Mouse (Mus musculus) layer of hippocampus, adult 8-10 months (tissue): ENCODE results near the gene Frrs1. TPM values are rescaled to one million over a fixed set of nuclear protein-coding genes. Genes with fewer than 3 reads are reported as not detected.
"Not testable (repeated sequence)": the region's sequence is repeated elsewhere in the genome, so short reads cannot be mapped to it uniquely, and the experiment has no call there.

Experiments
- DNase-seq, 2 experiments: peaks; one replicate each; pipeline ENCODE4 v3.0.0; 2022; ENCODE audit warnings: low spot score in 2 of 2
- total RNA-seq, 4 experiments: library from RNA; stranded (reverse); gene quantifications; 2 replicates each; pipeline ENCODE4 v1.2.4; 2022

Frrs1 gene
- 1 to 10 TPM in 2 of 4 experiments, under 1 TPM in 2; 0.47 to 3.0 (median 1.5) TPM for total RNA-seq

DNA sequence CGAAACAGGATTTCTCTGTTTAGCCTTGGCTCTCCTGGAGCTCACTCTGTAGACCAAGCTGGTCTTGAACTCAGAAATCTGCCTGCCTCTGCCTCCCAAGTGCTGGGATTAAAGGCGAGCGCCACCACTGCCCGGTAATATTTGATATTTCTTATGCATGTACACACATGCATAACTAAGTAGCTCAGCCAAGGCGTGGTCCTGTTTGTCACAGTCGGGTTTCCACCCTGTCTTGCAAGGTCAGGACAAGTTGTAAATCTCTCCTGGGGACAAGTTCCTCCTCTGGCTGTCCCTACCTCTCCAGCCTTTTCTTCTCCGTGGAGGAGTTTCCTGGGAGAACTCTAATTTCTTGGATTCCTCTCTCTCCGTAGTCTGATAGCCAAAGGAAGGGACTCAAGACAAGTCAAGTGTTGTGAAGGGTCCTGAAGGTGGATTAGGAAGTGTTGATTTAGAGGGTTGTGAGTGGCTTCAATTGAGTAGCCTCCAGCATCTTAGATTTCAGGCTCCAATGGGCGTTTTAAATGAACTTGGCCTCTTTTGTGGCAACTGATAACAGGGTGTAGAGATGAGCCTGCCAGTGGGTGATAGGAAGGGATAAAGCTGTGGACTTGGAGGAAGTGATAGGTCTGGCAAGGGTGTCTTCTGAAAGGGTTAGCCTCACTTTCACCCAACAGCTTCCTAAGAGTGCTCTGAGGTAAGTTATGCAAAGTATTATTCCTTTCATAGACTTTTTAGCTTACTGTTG, at the start of gene Frrs1:
Gene Frrs1, plus strand, starts transcription at position 524 of the 745 bp plus-strand sequence.
- no peak for DNase-seq

DNA sequence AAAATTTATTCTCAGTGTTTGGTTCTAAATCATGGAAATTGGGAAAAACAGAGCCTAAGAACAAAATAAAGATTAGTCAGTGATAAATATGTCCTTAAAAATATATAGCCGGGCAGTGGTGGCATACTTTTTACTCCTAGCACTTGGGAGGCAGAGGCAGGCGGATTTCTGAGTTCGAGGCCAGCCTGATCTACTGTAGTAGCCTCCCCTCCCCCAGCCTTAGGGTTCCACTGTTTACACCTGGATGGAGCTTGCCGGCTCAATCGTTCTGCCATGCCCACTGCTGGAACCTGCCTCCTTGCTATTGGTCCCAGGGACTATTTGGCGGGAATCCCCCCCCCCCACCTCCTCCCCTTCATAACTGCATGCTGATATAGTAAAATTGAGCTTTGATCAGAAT, 48.9 kb upstream of the Frrs1 start:
- DNase-seq, result not testable (repeated sequence)

- no peak for DNase-seq
These were observed 46.3 kb upstream of the Frrs1 start for GRCm38 (mm10) chr3:116812946-116813345.

DNA sequence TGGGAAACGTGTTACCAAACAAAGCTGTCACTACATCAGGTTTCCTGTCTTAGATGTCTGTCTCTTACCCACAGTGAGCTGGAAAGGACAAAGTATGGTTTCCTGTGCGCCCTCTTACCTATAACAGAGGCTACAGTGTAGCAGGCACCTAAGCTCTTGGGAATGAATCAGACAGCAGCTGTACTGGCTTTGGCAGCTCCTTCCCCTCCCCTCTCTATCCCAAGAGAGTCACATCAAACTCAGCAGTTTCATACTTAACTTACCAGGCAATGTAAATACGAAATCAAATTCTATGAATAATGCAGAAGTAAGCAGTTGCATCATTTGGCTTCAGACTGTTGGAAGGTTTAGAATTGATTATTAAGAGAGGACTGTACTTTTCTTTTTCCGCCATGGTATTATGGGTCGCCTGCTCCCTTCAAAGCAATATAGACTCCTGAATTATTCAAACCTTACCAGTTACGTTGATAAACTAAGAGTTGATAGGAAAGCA, 43.9 kb upstream of the Frrs1 start:
- no peak for DNase-seq

GRCm38 (mm10) chr3:116815916-116816315, 43.3 kb upstream of the Frrs1 start:
- no peak for DNase-seq

DNA sequence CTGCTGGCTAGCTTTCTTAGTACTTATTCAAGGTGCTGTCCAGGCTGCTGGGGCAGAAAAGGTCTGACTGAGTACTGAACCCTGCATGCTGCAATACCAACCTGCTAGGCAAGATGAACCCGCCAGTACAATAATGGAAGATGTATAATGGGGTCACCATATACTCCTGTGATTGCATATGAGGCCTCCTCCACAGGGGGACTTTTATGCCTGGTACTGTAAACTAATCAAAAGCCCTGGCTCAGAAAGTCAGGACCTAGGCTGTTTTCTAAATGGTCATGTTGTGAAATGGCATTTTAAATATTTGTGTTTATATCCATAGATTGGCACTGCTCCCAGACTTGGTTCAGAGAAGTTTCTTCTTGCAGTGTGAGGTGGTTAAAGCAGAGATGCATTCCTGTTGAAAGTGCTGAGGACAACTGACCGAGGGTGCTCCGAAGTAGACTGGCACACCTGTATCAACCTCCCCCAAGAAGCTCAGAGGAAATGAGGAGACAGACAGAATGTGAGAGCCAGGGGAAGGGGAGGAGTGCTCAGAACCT, 42.5 kb upstream of the Frrs1 start:
- DNase-seq, result no peak

GRCm38 (mm10) chr3:116817231-116817630, 42.0 kb upstream of the Frrs1 start:
- no peak for DNase-seq

DNA sequence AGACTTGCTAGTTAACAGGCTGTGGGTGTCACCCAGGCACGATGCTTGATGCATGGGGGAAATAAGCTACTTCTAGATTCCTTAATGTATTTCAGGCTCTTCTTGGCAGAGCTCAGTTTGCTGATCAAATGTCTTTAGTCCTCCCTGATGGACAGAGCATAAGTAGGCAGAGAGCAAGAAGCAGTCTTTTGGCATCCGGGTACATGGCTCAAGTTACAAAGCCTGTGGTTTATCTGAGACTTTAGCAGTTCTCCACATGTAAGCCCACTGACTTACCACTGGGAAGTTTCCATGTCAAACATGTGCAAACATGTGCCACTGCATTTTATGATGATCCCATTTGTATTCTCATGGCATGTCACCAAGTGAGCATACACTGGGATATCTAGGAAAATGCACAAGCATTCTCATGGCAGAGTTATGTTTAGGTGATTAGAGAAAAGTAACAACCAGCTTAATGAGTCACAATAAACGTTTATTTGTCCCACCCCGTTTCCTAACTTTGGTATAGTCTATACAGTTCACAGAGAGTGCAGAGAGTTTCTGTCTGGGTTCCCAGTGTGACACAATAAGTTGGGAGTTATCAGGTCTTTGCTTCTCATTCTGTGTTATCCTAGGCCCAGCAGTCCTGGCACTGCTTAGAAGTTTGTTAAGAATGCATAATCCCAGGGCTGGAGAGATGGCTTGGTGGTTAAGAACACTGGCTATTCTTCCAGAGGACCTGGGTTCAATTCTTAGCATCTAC, 32.6 kb upstream of the Frrs1 start:
- DNase-seq, result no peak

- DNase-seq, result no peak
These were observed 29.9 kb upstream of the Frrs1 start for GRCm38 (mm10) chr3:116829274-116829920.

- DNase-seq, result no peak
These were observed 27.9 kb upstream of the Frrs1 start for GRCm38 (mm10) chr3:116831324-116831723.

DNA sequence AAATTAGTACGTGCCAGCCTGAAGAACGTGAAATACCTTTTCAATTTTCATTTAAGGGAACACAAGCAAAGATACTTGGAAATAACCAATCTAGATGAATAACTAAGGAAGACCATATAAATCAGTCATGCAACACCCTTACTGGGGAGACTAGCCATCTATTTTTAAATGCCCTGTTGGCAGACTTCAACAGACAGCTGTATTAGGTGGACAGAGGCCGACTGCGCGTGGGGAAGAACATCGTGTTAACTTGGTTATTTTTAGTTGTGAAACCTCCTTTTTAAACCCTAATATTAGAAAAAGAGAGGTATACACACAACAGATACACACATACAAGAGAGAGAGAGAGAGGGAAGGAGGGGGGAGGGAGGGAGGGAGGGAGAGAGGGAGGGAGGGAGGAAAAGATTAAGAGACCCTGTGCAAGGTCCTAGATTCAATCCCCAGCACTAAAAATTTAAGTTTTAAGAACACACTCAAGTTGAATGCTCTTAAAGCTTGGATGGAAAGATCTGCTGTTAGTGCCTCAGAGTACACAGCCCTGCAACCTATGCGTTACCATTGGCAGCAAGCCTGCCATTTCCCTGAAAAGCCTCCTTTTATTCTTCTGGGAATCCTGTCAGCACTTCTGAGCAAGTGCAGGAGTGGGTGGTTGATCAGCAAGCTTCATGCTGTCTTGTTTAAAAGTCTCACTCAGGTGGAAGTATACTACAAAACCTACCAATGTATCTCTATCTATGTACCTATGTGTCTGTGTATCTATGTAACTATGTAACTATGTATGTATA, 26.5 kb upstream of the Frrs1 start:
- no peak for DNase-seq

GRCm38 (mm10) chr3:116833491-116833890, 25.8 kb upstream of the Frrs1 start:
- no peak for DNase-seq

DNA sequence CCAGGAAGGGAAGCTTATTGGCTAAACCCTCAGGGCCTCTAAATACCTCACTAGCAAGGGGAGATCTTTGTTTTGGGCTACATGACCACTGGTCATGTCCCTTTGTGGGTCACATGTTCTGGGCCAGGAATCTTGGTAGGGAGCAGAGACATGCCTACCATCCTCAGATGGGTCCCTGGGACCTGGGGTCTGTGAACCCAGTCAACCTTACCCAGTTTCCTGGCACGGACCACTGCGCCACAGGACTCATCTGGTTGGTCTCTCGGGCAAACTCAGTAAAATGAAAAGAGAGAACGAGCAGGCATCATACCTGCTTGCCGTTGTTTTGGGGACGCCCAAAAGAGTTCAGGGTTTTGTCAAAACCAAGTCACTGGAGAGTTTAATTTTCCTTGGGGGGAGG, 25.0 kb upstream of the Frrs1 start:
- no peak for DNase-seq

GRCm38 (mm10) chr3:116835350-116835749, 23.9 kb upstream of the Frrs1 start:
- DNase-seq, result no peak

GRCm38 (mm10) chr3:116835770-116836680, 23.2 kb upstream of the Frrs1 start:
- peak; percentile 85 to 93 for DNase-seq

- DNase-seq, result no peak
These were observed 22.4 kb upstream of the Frrs1 start for GRCm38 (mm10) chr3:116836681-116837475.

- no peak for DNase-seq
These were observed 18.0 kb upstream of the Frrs1 start for GRCm38 (mm10) chr3:116841311-116841710.

DNA sequence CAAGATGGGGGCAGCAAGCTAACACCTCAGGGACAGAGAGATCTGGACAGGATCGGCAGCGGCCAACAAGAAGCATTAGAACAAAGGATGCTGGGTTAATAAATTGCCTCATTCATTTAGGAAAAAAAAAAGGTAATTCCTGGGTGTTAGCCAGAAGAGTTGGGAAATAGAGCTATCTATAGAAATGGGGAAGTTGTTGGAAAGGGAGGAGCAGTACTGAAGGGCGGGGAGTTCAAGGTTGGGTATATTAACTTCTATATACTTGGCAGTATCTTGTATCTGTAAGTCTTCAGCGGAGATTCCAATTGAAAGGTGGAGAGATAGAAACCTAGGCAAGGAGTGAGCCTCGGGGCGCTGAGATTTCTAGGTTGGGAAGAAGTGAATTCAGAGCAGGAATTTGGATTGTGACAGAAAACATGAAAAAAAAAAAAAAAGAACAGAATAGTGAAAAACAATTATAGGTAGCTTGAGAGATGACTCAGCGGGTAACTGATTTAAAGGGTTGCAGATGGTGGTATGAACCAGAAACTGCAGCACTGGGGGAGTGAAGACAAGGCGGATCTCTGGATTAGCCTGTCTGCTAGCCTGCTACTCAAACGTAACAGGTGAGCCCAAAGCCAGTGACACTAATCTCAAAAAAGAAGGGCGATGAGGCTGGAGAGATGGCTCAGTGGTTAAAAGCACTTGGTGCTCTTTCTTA, 14.2 kb upstream of the Frrs1 start:
- no peak for DNase-seq
